8 mouse cellular contexts compared by ENCODE assay signal in the genomic region with DNA sequence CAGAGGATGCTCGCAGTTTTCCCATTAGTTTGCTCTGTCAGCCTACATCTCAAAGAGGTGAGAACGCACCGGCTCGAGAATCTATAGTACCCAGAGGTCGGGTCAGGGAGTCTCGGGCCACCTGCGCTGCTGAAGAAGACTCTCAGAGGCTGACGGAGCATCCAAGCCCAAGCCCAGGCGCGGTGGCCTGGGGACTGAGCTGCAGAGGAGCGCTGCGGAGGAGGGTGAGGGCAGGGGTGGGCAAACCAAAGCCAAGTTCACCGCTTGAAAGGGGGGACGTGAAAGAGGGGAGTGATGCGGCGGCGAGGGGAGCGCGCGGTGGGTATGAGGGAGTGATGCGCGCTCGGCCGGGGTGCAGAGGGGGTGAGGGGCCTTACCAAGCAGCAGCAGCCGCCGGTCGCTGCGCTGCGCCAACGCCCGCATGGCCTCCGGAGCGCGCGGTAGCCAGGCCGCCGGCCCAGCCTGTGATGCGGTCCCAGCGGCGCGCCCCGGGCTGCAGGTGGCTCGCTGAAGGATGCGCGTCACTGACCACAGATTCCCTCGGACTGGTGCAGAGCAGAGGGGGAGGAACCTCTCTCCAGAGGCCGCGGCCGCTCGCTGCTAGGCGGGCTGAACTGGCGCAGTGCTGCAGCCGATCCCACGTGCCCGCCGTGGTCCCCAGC. TPM values are rescaled to one million over a fixed set of nuclear protein-coding genes. Genes with fewer than 3 reads are reported as not detected.
DNase-seq lines count a peak whose midpoint lies in the region; ATAC-seq and TF ChIP-seq lines count a peak whose summit lies in the region.

A gene (minus strand): TSS at position 647 of the 662 bp plus-strand sequence.

- peak within 1 kb of the TSS; percentile 86 for H3K4me2 ChIP-seq in forebrain, embryonic 16.5 days (ENCODE audit: low read length)
- peak within 1 kb of the TSS; percentile 74 for H3K4me2 ChIP-seq in kidney, embryonic 14.5 days (replicated peaks; ENCODE audit: low read depth, low read length)

- ATAC-seq in forebrain, embryonic 16.5 days, result peak; percentile 57; the same call in 1 of the 2 replicates
- peak; percentile 93 for ATAC-seq in kidney, embryonic 14.5 days (ENCODE audit: low FRiP score, low TSS enrichment)

- H3K27ac ChIP-seq in left cerebral cortex, adult 2 months, result peak within 1 kb of the TSS; percentile 61
- no peak within 1 kb of the TSS for H3K27ac ChIP-seq in forebrain, embryonic 16.5 days (ENCODE audit: low read length)
- no peak within 1 kb of the TSS for H3K27ac ChIP-seq in kidney, embryonic 14.5 days (ENCODE audit: low read depth, low read length)

- under 1% methylated on average over 52 of the region's 56 CpGs for WGBS in forebrain, embryonic 16.5 days
- under 1% methylated on average over 40 of the region's 56 CpGs for WGBS in kidney, embryonic 14.5 days

- DNase-seq in left cerebral cortex, adult 2 months (ENCODE audit: extremely low spot score in 1 of 2, low spot score in 2 of 2), result peak; percentile 23 to 37
- no peak for DNase-seq in left cerebral cortex, adult 11 months (ENCODE audit: low spot score)
- DNase-seq in cerebellum, adult 11 months, result peak; percentile 49
- peak; percentile 16 for DNase-seq in lung, postnatal 10 days
- DNase-seq in retina, postnatal 1 day, result peak; percentile 75
- DNase-seq in urinary bladder, adult 18-20 months (ENCODE audit: low spot score in 2 of 2), result no peak

- H3K36me3 ChIP-seq in forebrain, embryonic 16.5 days (ENCODE audit: control insufficient read depth, insufficient read depth), result no peaks in the 10 kb centered on the region
- H3K36me3 ChIP-seq in kidney, embryonic 14.5 days (ENCODE audit: control insufficient read depth, insufficient read depth, low read length), result no peaks in the 10 kb centered on the region

- peak within 1 kb of the TSS; percentile 57 for H3K9ac ChIP-seq in forebrain, embryonic 16.5 days (replicated peaks; ENCODE audit: low read depth, low read length)
- peak within 1 kb of the TSS; percentile 34; the same call in 1 of the 2 replicates for H3K9ac ChIP-seq in kidney, embryonic 14.5 days (ENCODE audit: low read depth, low read length)

- peak within 1 kb of the TSS; percentile 60 for H3K4me3 ChIP-seq in left cerebral cortex, adult 2 months
- H3K4me3 ChIP-seq in forebrain, embryonic 16.5 days (replicated peaks; ENCODE audit: low read length), result peak within 1 kb of the TSS; percentile 50
- peak within 1 kb of the TSS; percentile 38 for H3K4me3 ChIP-seq in kidney, embryonic 14.5 days (ENCODE audit: low read length)

- peaks cover 10% of the 10 kb centered on the region; the same call in 1 of the 2 replicates for H3K4me1 ChIP-seq in forebrain, embryonic 16.5 days (replicated peaks; ENCODE audit: control insufficient read depth, insufficient read depth, low read length)
- 0 out of 2 replicates have a peak, but pooled peaks cover 2% of the 10 kb centered on the region for H3K4me1 ChIP-seq in kidney, embryonic 14.5 days (ENCODE audit: control insufficient read depth, insufficient read depth, low read length)

- intact Hi-C loops in left cerebral cortex, adult 2 months (cut with DNase I), result loop anchor here (5.0 kb wide), 2 partner anchors 447 to 547 kb away; no protein-coding TSS in a partner anchor

- H3K27me3 ChIP-seq in forebrain, embryonic 16.5 days (replicated peaks; ENCODE audit: control insufficient read depth, insufficient read depth, low read length), result peaks cover 38% of the 10 kb centered on the region
- H3K27me3 ChIP-seq in kidney, embryonic 14.5 days (ENCODE audit: control insufficient read depth, insufficient read depth, low read length), result peaks cover 41% of the 10 kb centered on the region

- H3K9me3 ChIP-seq in forebrain, embryonic 16.5 days (ENCODE audit: control insufficient read depth, low read length), result no peaks in the 10 kb centered on the region
- no peaks in the 10 kb centered on the region for H3K9me3 ChIP-seq in kidney, embryonic 14.5 days (ENCODE audit: control insufficient read depth, low read length)

- TF ChIP-seq CTCF in left cerebral cortex, adult 2 months (IDR thresholded peaks at IDR 0.05), result no peak

RNA-seq across cellular contexts. Expression of the gene that starts here (rescaled TPM):
- 1 to 10 TPM; 7.2 to 8.0 TPM for total RNA-seq in left cerebral cortex, adult 2 months (2021)
- 0.10 and 0.18 TPM in 2 replicates for polyA plus RNA-seq in forebrain, embryonic 16.5 days (2015; fragmentation: Nextera tagmentation; extraction: Ambion mirVana)
- polyA plus RNA-seq in kidney, embryonic 14.5 days (2014; fragmentation: Nextera tagmentation; extraction: Ambion mirVana), result not detected in 2 replicates

Comparison
In these comparisons a context has a peak if more than half of its experiments do, and no peak if none do; other contexts are left out.
1. DNase-seq: peak in left cerebral cortex, adult 2 months (2 of 2), cerebellum, adult 11 months (single experiment), lung, postnatal 10 days (single experiment) and retina, postnatal 1 day (single experiment); none in left cerebral cortex, adult 11 months (single experiment) and urinary bladder, adult 18-20 months (0 of 2).
2. Peak in ATAC-seq, H3K4me3 ChIP-seq, H3K9ac ChIP-seq and H3K4me2 ChIP-seq in forebrain, embryonic 16.5 days; RNA of the gene not detected or under 1 TPM.
3. Peak in ATAC-seq, H3K4me3 ChIP-seq, H3K9ac ChIP-seq and H3K4me2 ChIP-seq in kidney, embryonic 14.5 days; RNA of the gene not detected or under 1 TPM.
4. Peak in every context shown above with its lines, with median percentiles within 50 percentile points of each other: H3K4me3 ChIP-seq.